Mouse (Mus musculus) embryonic facial prominence, embryonic 11.5 days (tissue): ENCODE results near the gene Gm7247. TPM values are rescaled to one million over a fixed set of nuclear protein-coding genes. Genes with fewer than 3 reads are reported as not detected.
"Not testable (repeated sequence)": the region's sequence is repeated elsewhere in the genome, so short reads cannot be mapped to it uniquely, and the experiment has no call there.

Experiments used
- ATAC-seq: fragments of 200-750 bp; cut with Nextera tagmentation; replicated peaks from 2 replicates; pipeline ENCODE4 v1.8.0; 2017; ENCODE audit warnings: low read depth; ENCODE audit not compliant: insufficient number of reproducible peaks, low FRiP score, low TSS enrichment
- DNase-seq: peaks from one replicate; pipeline ENCODE4 v3.0.0-alpha.2; 2015; ENCODE audit warnings: low spot score
- H3K27ac ChIP-seq: fragments of 300-500 bp; sonication (generic); replicated peaks from 2 replicates; pipeline ENCODE4 v1.5.1; 2014; ENCODE audit warnings: mild to moderate bottlenecking, low read depth, low read length, control low read depth
- H3K27me3 ChIP-seq: fragments of 300-500 bp; sonication (generic); 2 replicates; pipeline ENCODE4 v1.6.1; 2014; ENCODE audit warnings: mild to moderate bottlenecking, low read length, moderate library complexity, mixed read lengths; ENCODE audit not compliant: control insufficient read depth, insufficient read depth
- H3K36me3 ChIP-seq: fragments of 300-500 bp; sonication (generic); replicated peaks from 2 replicates; pipeline ENCODE4 v1.6.1; 2014; ENCODE audit warnings: low read depth, mild to moderate bottlenecking, low read length, moderate library complexity, mixed read lengths; ENCODE audit not compliant: control insufficient read depth, insufficient read depth
- H3K4me1 ChIP-seq: fragments of 300-500 bp; sonication (generic); 2 replicates; pipeline ENCODE4 v1.6.1; 2014; ENCODE audit warnings: low read length, mixed read lengths; ENCODE audit not compliant: control insufficient read depth, insufficient read depth
- H3K4me2 ChIP-seq: fragments of 300-500 bp; sonication (generic); 2 replicates; pipeline ENCODE4 v1.6.1; 2014; ENCODE audit warnings: low read depth, mild to moderate bottlenecking, control low read depth, low read length, moderate library complexity
- H3K4me3 ChIP-seq: fragments of 300-500 bp; sonication (generic); 2 replicates; pipeline ENCODE4 v1.5.1; 2014; ENCODE audit warnings: low read depth, low read length, control low read depth
- H3K9ac ChIP-seq: fragments of 300-500 bp; sonication (generic); replicated peaks from 2 replicates; pipeline ENCODE4 v1.6.1; 2014; ENCODE audit warnings: mild to moderate bottlenecking, control low read depth, low read length
- H3K9me3 ChIP-seq: fragments of 300-500 bp; sonication (generic); replicated peaks from 2 replicates; pipeline ENCODE4 v1.6.1; 2016; ENCODE audit warnings: mild to moderate bottlenecking, low read length, inconsistent platforms, mixed read lengths; ENCODE audit not compliant: control insufficient read depth
- WGBS: fragments of 180-500 bp; shearing (Covaris S2); extraction: QIAGEN DNeasy Blood & Tissue Kit; methylation state at CpG from one replicate; pipeline ENCODE4 v1.1.7; 2014; 5-methylcytosine and 5-hydroxymethylcytosine counted together
- polyA plus RNA-seq: library from polyadenylated mRNA; unstranded; fragments of >200 nt; fragmentation: Nextera tagmentation; extraction: Ambion mirVana; gene quantifications from 2 replicates; pipeline ENCODE4 v1.2.1, GENCODE M21; 2014

Gm7247 gene
- polyA plus RNA-seq, 1 experiment from 2014 or later: not detected

- no peak for ATAC-seq
- DNase-seq: no peak
- H3K4me3 ChIP-seq: no peak overlapping the region
These were observed 136.4 kb downstream of the Gm7247 start for GRCm38 (mm10) chr14:51497958-51498357.

DNA sequence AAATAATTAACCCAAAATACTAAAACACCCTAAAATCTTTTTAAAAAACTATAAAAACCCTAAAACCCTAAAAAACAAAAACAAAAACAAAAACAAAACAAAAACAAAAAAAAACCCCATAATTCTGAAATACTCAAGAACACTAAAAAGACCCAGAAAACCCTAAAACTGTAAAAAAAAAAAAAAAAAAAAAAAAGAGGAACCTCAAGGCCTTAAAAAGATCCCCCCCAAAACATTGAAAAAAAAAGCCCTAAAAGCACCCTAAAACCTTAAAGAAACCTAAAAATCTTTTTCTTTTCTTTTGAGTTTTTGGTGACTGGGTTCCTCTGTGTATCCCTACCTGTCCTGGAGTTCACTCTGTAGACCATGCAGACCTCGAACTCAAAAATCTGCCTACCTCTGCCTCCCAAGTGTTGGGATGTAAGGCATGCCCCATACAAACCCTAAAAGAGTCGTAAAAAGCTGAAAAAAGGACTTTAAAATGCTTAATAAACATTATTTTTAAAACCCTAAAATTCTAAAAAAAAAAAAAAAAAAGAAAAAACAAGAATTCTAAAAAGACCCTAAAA lies 138.2 kb downstream of the Gm7247 start:
- Histone ChIP-seq H3K4me2 (no peak overlapping the region), H3K36me3 (no peaks in the 10 kb centered on the region), H3K27me3 (no peaks in the 10 kb centered on the region), H3K4me3 (no peak overlapping the region), H3K27ac (no peak overlapping the region), H3K9ac (no peak overlapping the region), H3K4me1 (no peaks in the 10 kb centered on the region), H3K9me3 (no peaks in the 10 kb centered on the region)
- DNase-seq (no peak), ATAC-seq (no peak)
- 80% methylated on average over 2 of the region's 2 CpGs for WGBS

More at GRCm38 (mm10) chr14:51497958-51498357, 136.4 kb downstream of the Gm7247 start:
- 88% methylated on average over 2 of the region's 2 CpGs for WGBS
- no peak overlapping the region for H3K27ac ChIP-seq
- H3K4me1 ChIP-seq: no peaks in the 10 kb centered on the region
- H3K4me2 ChIP-seq: no peak overlapping the region
- no peaks in the 10 kb centered on the region for H3K9me3 ChIP-seq
- H3K27me3 ChIP-seq: no peaks in the 10 kb centered on the region
- H3K36me3 ChIP-seq: no peaks in the 10 kb centered on the region
- H3K9ac ChIP-seq: no peak overlapping the region

DNA sequence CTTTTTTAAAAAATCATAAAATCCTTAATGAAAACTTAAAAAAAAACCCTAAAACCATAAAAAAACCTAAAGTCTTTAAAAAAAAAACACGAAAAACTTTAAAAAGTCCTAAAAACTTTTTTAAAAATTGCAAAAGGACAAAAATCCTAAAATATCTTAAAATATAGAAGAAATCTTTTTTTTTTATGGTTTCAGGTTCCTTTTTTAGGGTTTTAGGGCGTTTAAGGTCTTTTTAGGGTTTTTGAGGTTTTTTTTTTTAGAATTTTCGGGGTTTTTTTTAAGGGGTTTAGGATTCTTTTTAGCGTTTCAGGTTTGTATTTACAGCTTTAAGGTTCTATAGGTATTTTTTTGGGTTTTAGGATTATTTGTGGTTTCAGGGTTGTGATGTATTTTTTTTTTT lies 138.9 kb downstream of the Gm7247 start:
- WGBS: 89% methylated on average over 4 of the region's 4 CpGs
- no peaks in the 10 kb centered on the region for H3K36me3 ChIP-seq
- H3K27me3 ChIP-seq: no peaks in the 10 kb centered on the region
- DNase-seq (no peak), ATAC-seq (no peak)
- no peak overlapping the region for H3K4me2 ChIP-seq
- H3K4me3 ChIP-seq: no peak overlapping the region
- H3K9ac ChIP-seq: no peak overlapping the region
- H3K9me3 ChIP-seq: no peaks in the 10 kb centered on the region
- H3K27ac ChIP-seq: no peak overlapping the region
- H3K4me1 ChIP-seq: no peaks in the 10 kb centered on the region

DNA sequence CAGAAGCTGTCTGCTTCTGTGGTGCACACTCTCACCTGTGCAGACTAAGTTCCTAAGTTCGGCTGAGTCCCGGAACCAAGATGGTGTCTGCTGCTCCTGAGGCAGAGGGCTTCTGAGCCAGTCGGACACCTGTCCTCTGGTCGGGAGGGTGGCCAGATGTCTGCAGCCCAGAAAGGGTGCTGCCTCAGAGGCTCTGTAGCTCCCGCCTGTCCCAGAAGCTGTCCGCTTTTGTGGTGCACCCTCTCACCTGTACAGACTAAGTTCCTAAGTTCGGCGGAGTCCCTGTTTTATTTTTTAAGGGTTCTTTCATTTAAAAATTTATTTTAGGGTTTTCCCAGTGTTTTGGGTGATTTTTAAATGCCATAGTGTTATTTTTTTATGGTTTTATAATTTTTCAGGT lies 145.9 kb downstream of the Gm7247 start:
- no peak overlapping the region for H3K4me2 ChIP-seq
- WGBS: 97% methylated on average over 8 of the region's 8 CpGs
- H3K4me3 ChIP-seq: no peak overlapping the region

DNA sequence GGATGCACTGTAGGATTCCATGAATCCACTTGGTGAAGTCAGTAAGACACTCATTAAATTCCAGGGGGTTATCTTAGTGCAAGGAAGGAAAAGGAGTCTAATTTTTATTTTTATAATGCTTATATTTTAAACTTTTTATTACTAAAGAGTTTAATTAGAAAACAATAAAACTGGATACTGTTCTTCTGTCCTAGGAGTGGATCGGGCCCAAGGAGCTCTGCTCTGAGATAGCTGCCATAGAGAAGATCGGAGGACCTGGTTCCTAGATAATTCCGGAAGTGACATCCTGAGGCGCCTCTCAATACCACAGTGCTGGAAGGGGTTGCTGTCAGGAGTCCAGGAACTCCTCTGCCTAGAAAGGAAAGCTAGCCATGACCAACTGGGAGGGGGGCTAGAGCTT lies 190.9 kb downstream of the Gm7247 start, which contains the start of gene Gm5622:
Gene Gm5622, plus strand, starts transcription at position 301 of the 400 bp plus-strand sequence.
- H3K27me3 ChIP-seq: no peaks in the 10 kb centered on the region
- H3K9ac ChIP-seq: no peak within 1 kb of the TSS
- no peaks in the 10 kb centered on the region for H3K9me3 ChIP-seq
- 86% methylated on average over 4 of the region's 4 CpGs for WGBS
- no peak within 1 kb of the TSS for H3K4me2 ChIP-seq
- no peaks in the 10 kb centered on the region for H3K4me1 ChIP-seq
- H3K27ac ChIP-seq: no peak within 1 kb of the TSS
- no peak within 1 kb of the TSS for H3K4me3 ChIP-seq
- no peak for DNase-seq
- no peaks in the 10 kb centered on the region for H3K36me3 ChIP-seq
- ATAC-seq: no peak

More for the DNA sequence above, 145.9 kb downstream of the Gm7247 start:
- no peaks in the 10 kb centered on the region for H3K4me1 ChIP-seq
- ATAC-seq (no peak), DNase-seq (no peak)
- H3K27ac ChIP-seq: no peak overlapping the region
- H3K36me3 ChIP-seq: no peaks in the 10 kb centered on the region
- no peaks in the 10 kb centered on the region for H3K27me3 ChIP-seq
- H3K9ac ChIP-seq: no peak overlapping the region
- no peaks in the 10 kb centered on the region for H3K9me3 ChIP-seq

DNA sequence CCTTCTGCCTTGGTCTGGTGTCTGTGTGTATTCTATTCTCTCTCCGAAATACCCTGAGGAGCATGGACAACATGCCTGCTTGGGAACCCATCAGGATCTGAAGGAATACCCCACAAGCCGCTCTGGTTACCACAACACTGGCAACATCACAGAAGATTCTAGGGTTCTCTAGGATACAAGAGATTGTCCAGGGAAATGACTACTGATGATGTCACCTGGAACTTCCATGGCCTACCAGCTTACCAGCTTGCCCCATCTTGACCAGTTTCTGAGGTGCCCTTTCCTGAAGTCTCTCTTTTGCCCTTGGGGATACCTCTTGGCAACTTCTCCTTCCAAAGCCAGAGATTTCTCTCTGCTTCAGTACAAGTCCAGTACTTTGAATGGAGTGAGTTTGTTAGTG lies 212.4 kb downstream of the Gm7247 start, which contains the start of gene Gm17175:
Gene Gm17175, minus strand, starts transcription at position 101 of the 400 bp plus-strand sequence.
- 90% methylated on average over 2 of the region's 2 CpGs for WGBS
- not testable (repeated sequence) for H3K27me3 ChIP-seq, H3K4me3 ChIP-seq, H3K36me3 ChIP-seq, ATAC-seq, H3K9me3 ChIP-seq, H3K27ac ChIP-seq, DNase-seq, H3K4me1 ChIP-seq, H3K9ac ChIP-seq, H3K4me2 ChIP-seq

DNA sequence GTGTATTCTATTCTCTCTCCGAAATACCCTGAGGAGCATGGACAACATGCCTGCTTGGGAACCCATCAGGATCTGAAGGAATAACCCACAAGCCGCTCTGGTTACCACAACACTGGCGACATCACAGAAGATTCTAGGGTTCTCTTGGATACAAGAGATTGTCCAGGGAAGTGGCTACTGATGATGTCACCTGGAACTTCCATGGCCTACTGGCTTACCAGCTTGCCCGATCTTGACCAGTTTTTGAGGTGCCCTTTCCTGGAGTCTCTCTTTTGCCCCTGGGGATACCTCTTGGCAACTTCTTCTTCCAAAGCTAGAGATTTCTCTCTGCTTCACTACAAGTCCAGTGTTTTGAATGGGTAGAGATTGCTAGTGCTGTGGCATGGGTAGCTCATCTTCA lies 230.5 kb downstream of the Gm7247 start, which contains the start of gene Gm17174:
Gene Gm17174, minus strand, starts transcription at position 101 of the 400 bp plus-strand sequence.
- H3K9me3 ChIP-seq, H3K9ac ChIP-seq, H3K27me3 ChIP-seq, H3K27ac ChIP-seq, H3K36me3 ChIP-seq, H3K4me2 ChIP-seq, H3K4me1 ChIP-seq, DNase-seq, H3K4me3 ChIP-seq, ATAC-seq: not testable (repeated sequence)
- 89% methylated on average over 4 of the region's 4 CpGs for WGBS

DNA sequence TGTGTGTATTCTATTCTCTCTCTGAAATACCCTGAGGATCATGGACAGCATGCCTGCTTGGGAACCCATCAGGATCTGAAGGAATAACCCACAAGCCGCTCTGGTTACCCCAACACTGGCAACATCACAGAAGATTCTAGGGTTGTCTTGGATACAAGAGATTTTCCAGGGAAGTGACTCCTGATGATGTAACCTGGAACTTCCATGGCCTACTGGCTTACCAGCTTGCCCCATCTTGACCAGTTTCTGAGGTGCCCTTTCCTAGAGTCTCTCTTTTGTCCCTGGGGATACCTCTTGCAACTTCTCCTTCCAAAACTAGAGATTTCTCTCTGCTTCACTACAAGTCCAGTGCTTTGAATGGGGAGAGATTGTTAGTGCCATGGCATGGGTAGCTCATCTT lies 249.7 kb downstream of the Gm7247 start, which contains the start of gene Gm17078:
Gene Gm17078, minus strand, starts transcription at position 101 of the 400 bp plus-strand sequence.
- DNase-seq (no peak), ATAC-seq (no peak)
- Histone ChIP-seq H3K9me3 (no peaks in the 10 kb centered on the region), H3K36me3 (no peaks in the 10 kb centered on the region), H3K27me3 (no peaks in the 10 kb centered on the region), H3K4me2 (no peak within 1 kb of the TSS), H3K4me3 (no peak within 1 kb of the TSS), H3K9ac (no peak within 1 kb of the TSS), H3K27ac (no peak within 1 kb of the TSS), H3K4me1 (no peaks in the 10 kb centered on the region)
- WGBS: 82% methylated on average over 1 of the region's 1 CpGs
